Mouse (Mus musculus) hindbrain, embryonic 15.5 days (tissue): ENCODE measurements around the gene Gprc5b. TPM values are rescaled to one million over a fixed set of nuclear protein-coding genes. Genes with fewer than 3 reads are reported as not detected.
A peak's percentile ranks its signal among the peaks of the same experiment; 100 is the strongest.

ENCODE experiments used
- ATAC-seq: fragments of 200-750 bp; cut with Nextera tagmentation; 2 replicates; pipeline ENCODE4 v1.8.0; 2017; ENCODE audit warnings: low read depth, moderate number of reproducible peaks, moderate TSS enrichment; ENCODE audit not compliant: low FRiP score
- H3K27ac ChIP-seq: fragments of 300-500 bp; sonication (generic); replicated peaks from 2 replicates; pipeline ENCODE4 v1.5.1; 2015; ENCODE audit warnings: mild to moderate bottlenecking, inconsistent platforms
- H3K27me3 ChIP-seq: fragments of 300-500 bp; sonication (generic); 2 replicates; pipeline ENCODE4 v1.6.1; 2015; ENCODE audit warnings: control low read depth, inconsistent platforms
- H3K36me3 ChIP-seq: fragments of 300-500 bp; sonication (generic); 2 replicates; pipeline ENCODE4 v1.6.1; 2015; ENCODE audit warnings: control low read depth, inconsistent platforms
- H3K4me1 ChIP-seq: fragments of 300-500 bp; sonication (generic); replicated peaks from 2 replicates; pipeline ENCODE4 v1.6.1; 2015; ENCODE audit warnings: control low read depth, inconsistent platforms
- H3K4me2 ChIP-seq: fragments of 300-500 bp; sonication (generic); 2 replicates; pipeline ENCODE4 v1.6.1; 2015; ENCODE audit warnings: moderate library complexity, mild to moderate bottlenecking, inconsistent platforms
- H3K4me3 ChIP-seq: fragments of 300-500 bp; sonication (generic); 2 replicates; pipeline ENCODE4 v1.5.1; 2015; ENCODE audit warnings: mild to moderate bottlenecking, inconsistent platforms
- H3K9ac ChIP-seq: fragments of 300-500 bp; sonication (generic); 2 replicates; pipeline ENCODE4 v1.6.1; 2015; ENCODE audit warnings: inconsistent platforms
- H3K9me3 ChIP-seq: fragments of 300-500 bp; sonication (generic); 2 replicates; pipeline ENCODE4 v1.6.1; 2016; ENCODE audit warnings: control low read depth, inconsistent platforms
- WGBS: fragments of 180-500 bp; shearing (Covaris S2); methylation state at CpG from one replicate; pipeline ENCODE4 v1.1.7; 2015; 5-methylcytosine and 5-hydroxymethylcytosine counted together
- polyA plus RNA-seq: library from polyadenylated mRNA; unstranded; fragments of >200 nt; fragmentation: Nextera tagmentation; extraction: Ambion mirVana; gene quantifications from 2 replicates; pipeline ENCODE4 v1.2.1, GENCODE M21; 2015

Gene Gprc5b
- polyA plus RNA-seq, 1 experiment from 2014 or later, result 5.2 TPM

DNA sequence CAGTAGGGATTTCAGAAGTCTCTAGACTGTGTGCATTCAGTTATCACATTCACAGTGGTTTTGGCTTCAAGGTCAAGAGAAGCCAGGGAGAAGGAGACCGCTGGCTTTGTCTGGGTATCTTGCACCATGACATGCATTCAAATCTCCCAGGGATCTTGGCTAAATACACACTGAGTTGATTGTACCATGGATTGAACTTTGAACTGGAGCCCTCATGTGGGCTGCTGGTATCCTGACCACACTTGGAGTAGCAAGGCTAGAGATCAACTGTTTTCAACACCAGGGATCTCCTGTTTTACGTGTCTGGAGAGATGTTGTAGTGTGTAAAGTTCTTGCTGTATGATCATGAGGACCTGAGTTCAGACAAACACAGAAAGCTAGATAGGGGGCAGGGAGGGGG is 4.8 kb upstream of the Gprc5b start:
- H3K27me3 ChIP-seq, result no peaks in the 10 kb centered on the region
- H3K9me3 ChIP-seq, result no peaks in the 10 kb centered on the region
- peaks cover 11% of the 10 kb centered on the region for H3K4me1 ChIP-seq
- H3K27ac ChIP-seq, result no peak overlapping the region
- no peak overlapping the region for H3K4me2 ChIP-seq
- H3K9ac ChIP-seq, result no peak overlapping the region
- H3K36me3 ChIP-seq, result no peaks in the 10 kb centered on the region
- no peak for ATAC-seq
- WGBS, result 77% methylated on average over 2 of the region's 2 CpGs
- H3K4me3 ChIP-seq, result no peak overlapping the region

DNA sequence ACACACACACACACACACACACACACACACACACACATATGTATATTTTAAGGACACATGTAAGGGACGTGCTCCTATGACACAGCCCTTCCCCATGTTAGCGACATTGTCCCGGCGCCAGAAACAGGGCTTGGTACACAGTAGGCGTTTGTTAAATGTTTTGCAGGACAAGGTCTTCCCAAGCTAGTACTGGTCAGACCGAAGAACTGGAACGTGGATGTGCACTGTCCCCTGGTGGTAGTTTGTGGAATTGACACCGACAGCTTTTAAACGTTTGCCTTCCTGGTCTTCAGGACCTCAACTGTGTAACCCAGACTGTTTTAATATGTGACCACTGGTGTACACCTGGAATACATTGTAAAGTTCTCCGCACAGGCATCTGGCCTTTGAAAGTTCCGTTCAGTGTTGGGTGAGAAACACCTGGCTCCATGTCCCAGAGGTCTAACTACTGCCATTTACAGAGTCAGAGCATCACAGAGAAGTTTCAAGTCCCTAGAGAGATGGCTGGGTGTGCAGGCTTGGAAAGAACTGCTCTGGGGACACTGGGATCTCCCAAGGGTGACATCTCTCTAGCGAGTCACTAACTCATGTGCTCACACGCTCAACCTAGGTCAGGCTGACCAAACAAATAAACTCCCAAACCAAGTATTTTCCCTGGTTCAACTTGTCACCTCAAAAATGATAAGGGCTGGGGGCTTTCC is 1.3 kb upstream of the Gprc5b start:
- peak; percentile 52 for ATAC-seq
- Histone ChIP-seq H3K36me3 (no peaks in the 10 kb centered on the region), H3K27me3 (no peaks in the 10 kb centered on the region), H3K4me3 (no peak overlapping the region), H3K4me2 (peak overlapping the region; percentile 64), H3K4me1 (peaks cover 45% of the 10 kb centered on the region), H3K27ac (no peak overlapping the region), H3K9ac (0 out of 2 replicates have a peak overlapping the region, but pooled peaks have one; percentile 50), H3K9me3 (no peaks in the 10 kb centered on the region)
- WGBS, result 10% methylated on average over 13 of the region's 13 CpGs

DNA sequence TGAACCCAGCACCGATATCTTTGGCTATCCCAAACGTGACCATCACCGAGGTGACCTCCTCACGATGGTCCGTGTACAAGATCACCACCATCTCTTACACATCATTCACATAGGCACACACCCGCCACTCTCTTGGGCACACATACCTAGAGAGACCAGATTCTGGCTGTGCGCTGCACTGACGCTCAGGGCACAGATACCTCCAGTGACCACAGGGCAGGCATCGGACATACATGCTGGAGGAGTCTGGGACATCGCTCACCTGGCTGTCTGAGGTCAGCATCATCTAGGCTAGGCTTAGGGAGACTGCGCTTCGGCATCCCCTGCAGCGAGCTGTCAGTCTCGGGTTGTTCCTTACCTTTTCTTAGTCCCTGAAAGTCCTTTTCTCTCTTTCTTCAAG is 660 bp upstream of the Gprc5b start:
- H3K4me3 ChIP-seq, result peak overlapping the region; percentile 43
- H3K4me1 ChIP-seq, result peaks cover 51% of the 10 kb centered on the region
- H3K27me3 ChIP-seq, result no peaks in the 10 kb centered on the region
- 9% methylated on average over 14 of the region's 14 CpGs for WGBS
- peak; percentile 13 for ATAC-seq
- no peaks in the 10 kb centered on the region for H3K36me3 ChIP-seq
- no peaks in the 10 kb centered on the region for H3K9me3 ChIP-seq
- no peak overlapping the region for H3K27ac ChIP-seq
- peak overlapping the region; percentile 64 for H3K4me2 ChIP-seq
- peak overlapping the region; percentile 50; the same call in 1 of the 2 replicates for H3K9ac ChIP-seq

DNA sequence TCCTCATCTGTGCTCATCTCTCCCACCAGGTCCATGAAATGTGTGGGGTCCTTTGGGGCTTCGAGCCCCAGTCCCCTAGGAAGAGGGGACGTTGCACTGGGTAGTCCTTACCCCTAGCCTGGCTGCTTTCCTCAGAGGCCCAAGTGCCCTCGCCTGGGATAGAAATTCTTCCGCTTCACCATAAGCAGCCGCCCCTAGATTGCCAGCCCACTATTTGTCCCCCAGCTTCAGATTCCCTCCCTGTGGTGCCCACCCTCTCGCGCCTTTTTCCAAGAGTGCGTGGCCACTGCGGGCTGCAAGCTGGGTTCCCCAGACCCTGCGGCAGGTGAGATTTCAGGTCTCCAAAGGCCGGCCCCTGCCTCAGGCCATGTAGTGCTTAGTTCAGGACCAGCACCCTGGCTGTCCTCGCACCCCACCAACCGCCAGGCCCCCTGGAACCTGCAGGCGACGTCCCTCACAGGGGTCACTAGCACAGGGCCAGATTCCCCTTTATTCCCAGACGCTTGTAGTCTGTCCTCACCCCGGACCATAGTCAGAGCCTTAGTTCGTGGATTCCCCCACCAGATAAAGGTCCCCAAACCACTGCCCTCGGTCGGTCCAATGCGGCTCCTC is 674 bp downstream of the Gprc5b start:
- peak; percentile 4 for ATAC-seq
- Histone ChIP-seq H3K9me3 (no peaks in the 10 kb centered on the region), H3K36me3 (no peaks in the 10 kb centered on the region), H3K4me2 (peak overlapping the region; percentile 64), H3K4me3 (peak overlapping the region; percentile 43), H3K4me1 (peaks cover 61% of the 10 kb centered on the region), H3K9ac (peak overlapping the region; percentile 50), H3K27me3 (no peaks in the 10 kb centered on the region), H3K27ac (peak overlapping the region; percentile 9)
- WGBS, result under 1% methylated on average over 21 of the region's 21 CpGs

DNA sequence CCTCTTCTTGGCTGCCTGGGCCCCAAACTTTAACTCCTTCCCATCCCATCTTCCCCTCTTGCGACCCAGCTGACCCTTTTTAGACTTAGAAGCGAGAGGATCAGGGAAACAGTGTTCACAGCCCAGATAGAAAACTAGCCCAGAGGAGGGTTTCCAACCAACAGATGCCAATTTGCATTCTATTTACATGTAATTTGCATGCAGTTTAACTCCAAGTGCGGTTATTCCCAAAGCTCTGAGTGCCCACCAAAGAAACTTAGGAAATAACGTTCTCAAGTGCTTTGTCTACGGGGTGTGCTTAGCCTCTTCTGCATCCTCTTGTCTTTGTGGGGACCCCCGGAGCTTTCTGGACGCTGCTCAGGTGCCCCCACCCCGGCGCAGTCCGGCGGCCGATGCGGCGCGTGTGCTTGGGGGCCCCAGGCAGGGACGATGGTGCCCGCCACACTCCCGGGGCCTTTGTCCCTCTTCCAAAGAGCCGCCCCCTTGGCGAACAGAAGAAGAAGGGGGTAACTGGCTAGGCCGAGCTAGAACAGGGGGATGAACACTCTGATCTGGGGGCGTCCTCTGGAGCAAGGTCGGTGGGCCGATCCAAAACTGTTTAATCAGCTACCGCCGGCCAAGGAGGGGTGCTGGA is 1.3 kb downstream of the Gprc5b start:
- 0 out of 2 replicates have a peak, but pooled peaks have one; percentile 4 for ATAC-seq

DNA sequence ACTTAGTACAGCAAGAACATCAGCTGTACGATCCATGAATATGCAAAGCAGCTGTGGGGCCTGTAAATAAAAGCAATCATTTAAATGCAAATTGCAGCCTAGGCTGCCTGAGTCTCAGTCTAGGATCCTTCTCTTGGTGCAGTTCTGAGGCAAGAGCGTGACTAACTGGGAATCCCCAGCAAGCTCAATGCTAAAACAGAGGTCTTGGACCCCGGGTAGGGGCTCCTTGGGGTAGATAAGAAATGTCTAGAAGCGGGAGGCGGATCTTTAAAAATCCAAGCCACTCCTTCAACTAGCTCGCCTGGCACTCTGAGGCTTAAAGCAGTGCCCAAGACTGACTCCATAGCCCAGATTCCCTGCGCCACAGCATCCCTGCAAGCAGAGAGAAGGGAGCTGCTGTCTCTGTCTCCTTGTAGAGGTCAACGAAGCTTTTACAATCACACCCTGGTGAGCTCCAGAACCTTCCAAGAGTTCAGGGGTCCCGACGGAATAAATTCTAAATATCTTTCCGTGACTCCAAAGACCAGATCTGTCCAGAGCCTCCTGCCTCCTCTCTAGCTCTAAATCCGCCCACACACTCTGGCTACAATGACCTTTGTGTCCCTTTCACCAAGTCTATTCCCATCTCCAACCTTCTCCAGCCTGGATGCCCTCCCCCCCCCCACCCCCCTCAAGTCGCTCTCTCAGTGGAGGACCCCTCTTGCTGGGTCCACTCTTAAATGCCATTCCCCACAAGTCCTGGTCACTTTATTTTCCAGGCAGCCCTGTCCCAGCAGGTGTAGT is 2.2 kb downstream of the Gprc5b start:
- H3K9me3 ChIP-seq, result no peaks in the 10 kb centered on the region
- 0 out of 2 replicates have a peak overlapping the region, but pooled peaks have one; percentile 4 for H3K9ac ChIP-seq
- no peaks in the 10 kb centered on the region for H3K27me3 ChIP-seq
- no peaks in the 10 kb centered on the region for H3K36me3 ChIP-seq
- H3K4me1 ChIP-seq, result peaks cover 61% of the 10 kb centered on the region
- H3K4me2 ChIP-seq, result peak overlapping the region; percentile 64
- H3K27ac ChIP-seq, result peak overlapping the region; percentile 60
- WGBS, result 9% methylated on average over 13 of the region's 13 CpGs
- H3K4me3 ChIP-seq, result peak overlapping the region; percentile 43
- no peak for ATAC-seq

More for the DNA sequence above, 1.3 kb downstream of the Gprc5b start:
- Histone ChIP-seq H3K9me3 (no peaks in the 10 kb centered on the region), H3K27ac (peak overlapping the region; percentile 9), H3K4me2 (peak overlapping the region; percentile 64), H3K27me3 (no peaks in the 10 kb centered on the region), H3K4me3 (peak overlapping the region; percentile 43), H3K36me3 (no peaks in the 10 kb centered on the region), H3K4me1 (peaks cover 61% of the 10 kb centered on the region), H3K9ac (peak overlapping the region; percentile 50)
- WGBS, result 1% methylated on average over 26 of the region's 26 CpGs

DNA sequence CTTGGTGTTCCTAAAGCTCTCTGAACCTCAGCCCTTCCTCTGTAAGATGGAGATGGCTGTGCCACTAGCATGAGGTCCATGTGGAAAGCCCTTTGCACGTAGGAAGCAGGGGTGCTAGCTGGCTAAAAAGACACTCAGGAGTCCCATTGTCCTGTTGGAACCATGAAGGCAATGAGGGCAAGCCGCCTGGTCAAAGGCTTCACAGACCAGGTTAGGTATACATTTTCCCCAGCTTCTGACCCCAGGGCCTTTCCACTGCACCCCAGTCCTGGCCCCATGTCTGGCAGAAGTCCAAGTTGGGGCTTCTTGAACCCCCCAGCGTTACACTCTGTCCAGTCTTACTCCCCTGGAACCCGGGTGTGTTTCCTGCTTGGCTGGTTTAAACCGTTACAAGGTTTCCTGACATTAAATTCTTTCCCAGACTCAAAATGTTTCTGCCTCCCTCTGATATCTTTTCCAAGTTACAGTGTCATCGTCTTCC is 2.9 kb downstream of the Gprc5b start:
- Histone ChIP-seq H3K9me3 (no peaks in the 10 kb centered on the region), H3K4me1 (peaks cover 61% of the 10 kb centered on the region), H3K4me3 (peak overlapping the region; percentile 43; the same call in 1 of the 2 replicates), H3K27me3 (no peaks in the 10 kb centered on the region), H3K9ac (no peak overlapping the region), H3K4me2 (peak overlapping the region; percentile 64), H3K27ac (peak overlapping the region; percentile 60; the same call in 1 of the 2 replicates), H3K36me3 (no peaks in the 10 kb centered on the region)
- WGBS, result 13% methylated on average over 6 of the region's 6 CpGs
- ATAC-seq, result no peak

DNA sequence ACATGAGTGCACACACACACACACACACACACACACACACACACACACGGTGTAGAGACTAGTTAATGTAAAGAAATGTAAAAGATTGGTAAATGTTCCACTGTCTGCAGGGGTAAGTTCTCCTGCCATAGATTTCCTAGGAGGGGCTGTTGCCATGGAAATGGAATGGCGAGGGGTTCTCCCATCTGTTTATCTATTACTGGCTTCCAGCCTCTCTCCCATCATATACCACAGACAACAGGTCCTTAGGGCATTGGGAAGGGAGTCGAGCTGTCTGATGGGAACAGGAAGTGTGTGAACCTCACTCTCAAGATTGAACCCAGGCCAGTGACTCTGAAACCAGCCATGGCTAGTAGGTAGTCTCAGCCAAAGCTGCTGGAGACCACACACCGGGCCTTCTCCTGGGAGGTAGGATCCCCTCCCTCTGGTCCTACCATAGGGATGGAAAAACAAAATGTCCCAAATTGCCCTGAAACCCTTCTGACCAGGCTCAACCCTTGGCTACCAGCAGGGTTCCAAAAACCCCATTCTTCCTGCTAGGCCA is 3.6 kb downstream of the Gprc5b start:
- H3K27me3 ChIP-seq, result no peaks in the 10 kb centered on the region
- 0 out of 2 replicates have a peak overlapping the region, but pooled peaks have one; percentile 5 for H3K4me2 ChIP-seq
- peaks cover 61% of the 10 kb centered on the region for H3K4me1 ChIP-seq
- no peaks in the 10 kb centered on the region for H3K36me3 ChIP-seq
- H3K9me3 ChIP-seq, result no peaks in the 10 kb centered on the region
- no peak for ATAC-seq
- H3K27ac ChIP-seq, result peak overlapping the region; percentile 60; the same call in 1 of the 2 replicates
- H3K4me3 ChIP-seq, result no peak overlapping the region
- WGBS, result 14% methylated on average over 4 of the region's 4 CpGs
- H3K9ac ChIP-seq, result no peak overlapping the region

DNA sequence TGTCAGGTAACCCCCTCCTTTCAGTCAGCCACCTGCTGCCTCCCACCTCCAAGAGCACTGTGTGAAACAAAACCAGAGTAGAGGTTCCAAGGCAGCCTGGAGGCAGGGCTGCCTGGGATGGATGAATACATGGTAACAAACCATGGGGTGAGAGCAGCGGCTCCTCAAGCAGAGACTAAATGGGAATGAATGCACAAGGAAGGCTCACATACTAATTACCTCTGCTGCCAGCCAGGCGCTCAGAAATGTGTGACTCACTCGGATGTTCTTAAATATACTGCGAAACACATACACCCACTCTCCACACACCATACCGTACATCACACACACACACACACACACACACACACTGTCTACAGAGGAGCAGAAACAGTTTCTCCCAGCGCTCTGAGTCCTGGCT is 4.7 kb downstream of the Gprc5b start:
- no peaks in the 10 kb centered on the region for H3K27me3 ChIP-seq
- peaks cover 61% of the 10 kb centered on the region for H3K4me1 ChIP-seq
- no peak for ATAC-seq
- H3K9me3 ChIP-seq, result no peaks in the 10 kb centered on the region
- H3K9ac ChIP-seq, result no peak overlapping the region
- H3K4me2 ChIP-seq, result no peak overlapping the region
- no peaks in the 10 kb centered on the region for H3K36me3 ChIP-seq
- no peak overlapping the region for H3K4me3 ChIP-seq
- 47% methylated on average over 6 of the region's 6 CpGs for WGBS
- no peak overlapping the region for H3K27ac ChIP-seq

DNA sequence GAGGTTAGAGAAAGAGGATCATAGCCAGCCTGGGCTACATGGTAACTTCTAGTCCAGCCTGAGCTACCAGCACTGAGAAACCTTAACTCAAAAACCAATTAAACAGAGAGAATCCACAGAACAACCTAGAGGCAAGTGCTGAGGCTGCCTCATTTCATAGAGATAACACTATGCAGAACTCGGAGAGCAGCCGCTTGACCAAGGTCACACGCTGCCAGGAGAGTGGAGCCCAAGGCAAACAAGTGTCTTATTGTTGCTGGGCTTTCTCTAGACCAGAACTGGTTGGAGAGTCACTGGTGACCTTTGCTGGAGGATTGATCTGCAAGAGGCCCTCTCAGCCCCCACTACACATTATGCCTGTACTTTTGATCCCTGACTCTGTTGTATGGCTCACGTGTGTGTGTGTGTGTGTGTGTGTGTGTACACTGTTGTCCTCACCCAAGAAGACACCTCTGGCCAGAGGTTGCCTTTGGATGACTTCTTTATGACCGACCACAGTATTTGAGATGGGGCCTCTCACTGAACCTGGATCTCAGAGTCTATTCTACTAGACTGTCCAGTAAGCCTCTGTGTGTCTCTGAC is 5.6 kb downstream of the Gprc5b start:
- no peak for ATAC-seq
- Histone ChIP-seq H3K4me1 (peaks cover 56% of the 10 kb centered on the region), H3K4me3 (no peak overlapping the region), H3K9ac (no peak overlapping the region), H3K36me3 (no peaks in the 10 kb centered on the region), H3K27ac (no peak overlapping the region), H3K27me3 (no peaks in the 10 kb centered on the region), H3K9me3 (no peaks in the 10 kb centered on the region), H3K4me2 (no peak overlapping the region)
- 88% methylated on average over 5 of the region's 5 CpGs for WGBS

DNA sequence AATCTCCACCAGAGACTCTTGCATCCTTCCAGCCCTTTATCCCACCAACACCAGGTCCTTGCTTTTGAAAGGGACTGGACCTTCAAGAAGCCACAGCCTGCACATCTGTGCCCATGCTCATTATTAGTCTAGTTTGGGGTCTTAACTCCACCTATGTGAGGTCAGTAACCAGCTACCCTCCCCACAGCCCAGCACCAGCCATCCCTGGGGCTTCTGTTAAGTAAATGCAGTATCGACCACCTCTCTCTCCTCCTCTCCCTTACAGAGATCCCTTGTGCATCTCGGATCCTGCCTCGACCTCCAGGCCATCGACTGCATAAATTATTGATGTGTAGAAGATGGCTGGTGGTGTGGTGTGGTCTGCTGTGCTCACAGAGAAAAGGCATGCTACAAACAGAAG is 8.6 kb downstream of the Gprc5b start:
- 56% methylated on average over 4 of the region's 4 CpGs for WGBS
- H3K4me1 ChIP-seq, result peaks cover 38% of the 10 kb centered on the region
- no peak overlapping the region for H3K4me3 ChIP-seq

More for the DNA sequence above, 8.6 kb downstream of the Gprc5b start:
- no peak for ATAC-seq
- H3K9me3 ChIP-seq, result no peaks in the 10 kb centered on the region
- no peak overlapping the region for H3K9ac ChIP-seq
- H3K27ac ChIP-seq, result no peak overlapping the region
- no peaks in the 10 kb centered on the region for H3K36me3 ChIP-seq
- H3K4me2 ChIP-seq, result no peak overlapping the region
- no peaks in the 10 kb centered on the region for H3K27me3 ChIP-seq
